Mouse (Mus musculus) E14TG2a.4 (cell line): ENCODE results near the gene Ltbr.

Source experiments
- CTCF ChIP-seq: conservative IDR thresholded peaks from 2 replicates; pipeline ENCODE4 v1.5.1; 2014; ENCODE audit warnings: low read length
- NANOG ChIP-seq: IDR thresholded peaks from 2 replicates; pipeline ENCODE4 v1.6.1; 2014; ENCODE audit warnings: borderline replicate concordance, low read length, mixed read lengths
- POU5F1 ChIP-seq: IDR thresholded peaks from 2 replicates; pipeline ENCODE4 v1.6.1; 2014; ENCODE audit warnings: low read length, borderline replicate concordance

- TF ChIP-seq CTCF (no peak), NANOG (no peak), POU5F1 (no peak)
Observed at GRCm38 (mm10) chr6:125279729-125280128, 34.0 kb downstream of the Ltbr start.
